Mouse (Mus musculus): ENCODE results near the gene Arf6. TPM values are rescaled to one million over a fixed set of nuclear protein-coding genes. Genes with fewer than 3 reads are reported as not detected.
"Not testable (repeated sequence)": the region's sequence is repeated elsewhere in the genome, so short reads cannot be mapped to it uniquely, and the experiment has no call there.

Gene Arf6
- polyA plus RNA-seq, 1 experiment from 2014 or later, result 32.1 TPM

- Histone ChIP-seq H3K27ac (replicated peaks) (no peak overlapping the region), H3K9ac (replicated peaks) (no peak overlapping the region), H3K4me1 (peaks cover 17% of the 10 kb centered on the region), H3K9me3 (no peaks in the 10 kb centered on the region), H3K36me3 (no peaks in the 10 kb centered on the region), H3K4me3 (no peak overlapping the region), H3K27me3 (no peaks in the 10 kb centered on the region), H3K4me2 (replicated peaks) (peak overlapping the region; percentile 68)
- no peak for ATAC-seq (replicated peaks)
- 48% methylated on average over 4 of the region's 4 CpGs for WGBS
Observed at GRCm38 (mm10) chr12:69362388-69362787, 9.6 kb upstream of the Arf6 start.

GRCm38 (mm10) chr12:69363110-69363509 is 8.8 kb upstream of the Arf6 start:
- H3K4me3 ChIP-seq; ATAC-seq (replicated peaks); H3K27ac ChIP-seq (replicated peaks); H3K4me2 ChIP-seq (replicated peaks); H3K9ac ChIP-seq (replicated peaks); H3K36me3 ChIP-seq; H3K27me3 ChIP-seq; H3K9me3 ChIP-seq: not testable (repeated sequence)
- 95% methylated on average over 7 of the region's 7 CpGs for WGBS
- peaks cover 14% of the 10 kb centered on the region; the same call in 1 of the 2 replicates for H3K4me1 ChIP-seq

- Histone ChIP-seq H3K4me2 (replicated peaks) (peak overlapping the region; percentile 80), H3K4me1 (peaks cover 14% of the 10 kb centered on the region; the same call in 1 of the 2 replicates), H3K36me3 (no peaks in the 10 kb centered on the region), H3K4me3 (peak overlapping the region; percentile 50), H3K9me3 (no peaks in the 10 kb centered on the region), H3K27me3 (no peaks in the 10 kb centered on the region), H3K9ac (replicated peaks) (peak overlapping the region; percentile 48), H3K27ac (replicated peaks) (peak overlapping the region; percentile 54)
- no peak for ATAC-seq (replicated peaks)
- 4% methylated on average over 32 of the region's 32 CpGs for WGBS
Observed at GRCm38 (mm10) chr12:69363899-69364762, 7.8 kb upstream of the Arf6 start.

GRCm38 (mm10) chr12:69365757-69366156 is 6.2 kb upstream of the Arf6 start:
- Histone ChIP-seq H3K9me3 (no peaks in the 10 kb centered on the region), H3K4me2 (replicated peaks) (no peak overlapping the region), H3K36me3 (no peaks in the 10 kb centered on the region), H3K27ac (replicated peaks) (no peak overlapping the region), H3K4me1 (peaks cover 14% of the 10 kb centered on the region; the same call in 1 of the 2 replicates), H3K27me3 (no peaks in the 10 kb centered on the region), H3K9ac (replicated peaks) (no peak overlapping the region), H3K4me3 (no peak overlapping the region)
- 86% methylated on average over 7 of the region's 7 CpGs for WGBS
- no peak for ATAC-seq (replicated peaks)

GRCm38 (mm10) chr12:69366424-69366823 is 5.5 kb upstream of the Arf6 start:
- ATAC-seq (replicated peaks), result no peak
- Histone ChIP-seq H3K27me3 (no peaks in the 10 kb centered on the region), H3K9me3 (no peaks in the 10 kb centered on the region), H3K36me3 (no peaks in the 10 kb centered on the region), H3K4me1 (peaks cover 14% of the 10 kb centered on the region; the same call in 1 of the 2 replicates), H3K4me2 (replicated peaks) (no peak overlapping the region), H3K9ac (replicated peaks) (no peak overlapping the region), H3K27ac (replicated peaks) (no peak overlapping the region), H3K4me3 (no peak overlapping the region)

- Histone ChIP-seq H3K36me3 (no peaks in the 10 kb centered on the region), H3K9ac (replicated peaks) (no peak overlapping the region), H3K4me3 (no peak overlapping the region), H3K9me3 (no peaks in the 10 kb centered on the region), H3K4me2 (replicated peaks) (no peak overlapping the region), H3K27ac (replicated peaks) (no peak overlapping the region), H3K27me3 (no peaks in the 10 kb centered on the region), H3K4me1 (peaks cover 8% of the 10 kb centered on the region; the same call in 1 of the 2 replicates)
- no peak for ATAC-seq (replicated peaks)
- 79% methylated on average over 2 of the region's 2 CpGs for WGBS
Observed at GRCm38 (mm10) chr12:69367557-69367956, 4.4 kb upstream of the Arf6 start.

- Histone ChIP-seq H3K9ac (replicated peaks) (peak overlapping the region; percentile 74), H3K4me3 (peak overlapping the region; percentile 82), H3K9me3 (no peaks in the 10 kb centered on the region), H3K27ac (replicated peaks) (peak overlapping the region; percentile 93), H3K4me1 (peaks cover 28% of the 10 kb centered on the region), H3K27me3 (no peaks in the 10 kb centered on the region), H3K36me3 (peaks cover 2% of the 10 kb centered on the region; the same call in 1 of the 2 replicates), H3K4me2 (replicated peaks) (peak overlapping the region; percentile 54)
- no peak for ATAC-seq (replicated peaks)
- 15% methylated on average over 7 of the region's 7 CpGs for WGBS
Observed at GRCm38 (mm10) chr12:69370936-69371335, 1.0 kb upstream of the Arf6 start.

- under 1% methylated on average over 24 of the region's 24 CpGs for WGBS
- Histone ChIP-seq H3K4me1 (peaks cover 31% of the 10 kb centered on the region), H3K36me3 (peaks cover 2% of the 10 kb centered on the region; the same call in 1 of the 2 replicates), H3K4me2 (replicated peaks) (peak overlapping the region; percentile 54), H3K9ac (replicated peaks) (peak overlapping the region; percentile 74), H3K27ac (replicated peaks) (peak overlapping the region; percentile 93), H3K9me3 (no peaks in the 10 kb centered on the region), H3K27me3 (no peaks in the 10 kb centered on the region), H3K4me3 (peak overlapping the region; percentile 82)
- peak; percentile 92 for ATAC-seq (replicated peaks)
Observed at GRCm38 (mm10) chr12:69371421-69371853, 513 bp upstream of the Arf6 start.

- H3K4me2 ChIP-seq (replicated peaks), result peak overlapping the region; percentile 85
- peaks cover 2% of the 10 kb centered on the region; the same call in 1 of the 2 replicates for H3K36me3 ChIP-seq
- no peaks in the 10 kb centered on the region for H3K27me3 ChIP-seq
- H3K27ac ChIP-seq (replicated peaks), result peak overlapping the region; percentile 93
- H3K9me3 ChIP-seq, result no peaks in the 10 kb centered on the region
- ATAC-seq (replicated peaks), result no peak
- peak overlapping the region; percentile 85 for H3K9ac ChIP-seq (replicated peaks)
- under 1% methylated on average over 42 of the region's 42 CpGs for WGBS
- peaks cover 31% of the 10 kb centered on the region for H3K4me1 ChIP-seq
- H3K4me3 ChIP-seq, result peak overlapping the region; percentile 82
Observed at GRCm38 (mm10) chr12:69372731-69373331, 881 bp downstream of the Arf6 start.

- no peak overlapping the region for H3K27ac ChIP-seq (replicated peaks)
- H3K4me2 ChIP-seq (replicated peaks), result peak overlapping the region; percentile 85
- 45% methylated on average over 11 of the region's 11 CpGs for WGBS
- peaks cover 31% of the 10 kb centered on the region for H3K4me1 ChIP-seq
- no peak for ATAC-seq (replicated peaks)
- H3K9ac ChIP-seq (replicated peaks), result peak overlapping the region; percentile 85
- no peaks in the 10 kb centered on the region for H3K27me3 ChIP-seq
- H3K9me3 ChIP-seq, result no peaks in the 10 kb centered on the region
- peak overlapping the region; percentile 82 for H3K4me3 ChIP-seq
- peaks cover 2% of the 10 kb centered on the region; the same call in 1 of the 2 replicates for H3K36me3 ChIP-seq
Observed at GRCm38 (mm10) chr12:69373850-69374766, 2.2 kb downstream of the Arf6 start.

- no peak overlapping the region for H3K4me2 ChIP-seq (replicated peaks)
- H3K9ac ChIP-seq (replicated peaks), result no peak overlapping the region
- no peak for ATAC-seq (replicated peaks)
- no peaks in the 10 kb centered on the region for H3K27me3 ChIP-seq
- no peak overlapping the region for H3K4me3 ChIP-seq
- H3K9me3 ChIP-seq, result no peaks in the 10 kb centered on the region
- H3K4me1 ChIP-seq, result peaks cover 31% of the 10 kb centered on the region
- peaks cover 2% of the 10 kb centered on the region; the same call in 1 of the 2 replicates for H3K36me3 ChIP-seq
- H3K27ac ChIP-seq (replicated peaks), result no peak overlapping the region
- 82% methylated on average over 2 of the region's 2 CpGs for WGBS
Observed at GRCm38 (mm10) chr12:69376132-69376531, 4.2 kb downstream of the Arf6 start.

Data from forebrain, embryonic 15.5 days (tissue).